Mouse (Mus musculus): Measurements from ENCODE around the gene Taar7f.

- TF ChIP-seq CTCF (conservative IDR thresholded peaks at IDR 0.05; ENCODE audit: insufficient read depth, insufficient read length, low read depth, low read length) (no peak), POLR2A (IDR thresholded peaks at IDR 0.05; ENCODE audit: low read depth, low read length) (no peak)
Observed at GRCm38 (mm10) chr10:24086555-24086954, 37.2 kb downstream of the Taar7f start.
